Mouse (Mus musculus) left cerebral cortex, postnatal 25 days (tissue): ENCODE results near the gene Usp9y. TPM values are rescaled to one million over a fixed set of nuclear protein-coding genes. Genes with fewer than 3 reads are reported as not detected.

Source experiments
- DNase-seq, 2 experiments: peaks; one replicate each; pipeline ENCODE4 v3.0.0; 2022; ENCODE audit warnings: low spot score in 2 of 2, mixed read lengths in 1 of 2
- intact Hi-C: fragments of 180-260 bp; cut with DNase I; formaldehyde crosslinking; loops from one replicate; pipeline ENCODE4 v1.15.1; 2025
- total RNA-seq, 2 experiments: library from RNA; stranded (reverse); gene quantifications; 2 replicates each; pipeline ENCODE4 v1.2.3; 2021

Gene Usp9y
- total RNA-seq: not detected

- intact Hi-C loops: no loop called here
Observed at GRCm38 (mm10) chrY:1459682-1460081, at the start of gene Usp9y. TSS of gene Usp9y (minus strand) at chrY:1459782.

GRCm38 (mm10) chrY:1293708-1294107 lies 165.9 kb downstream of the Usp9y start:
- intact Hi-C loops: no loop called here
- no peak for DNase-seq

More at GRCm38 (mm10) chrY:1459682-1460081, at the start of gene Usp9y:
- no peak for DNase-seq

- intact Hi-C loops: no loop called here
- DNase-seq: peak in 1 of 2 experiments; percentile 90
Observed at GRCm38 (mm10) chrY:1286171-1286795, 173.3 kb downstream of the Usp9y start, which contains the start of gene Ddx3y. TSS of gene Ddx3y (minus strand) at chrY:1286629.

GRCm38 (mm10) chrY:1285735-1286134 lies 173.8 kb downstream of the Usp9y start:
- intact Hi-C loops: no loop called here
- peak in 1 of 2 experiments; percentile 7 for DNase-seq

Other genes starting within 250 kb of the Usp9y start
- gene Uty, start 214.0 kb downstream of the Usp9y start, total RNA-seq: 10 to 100 TPM in 1 of 2 experiments, not detected in 1; 26.2 TPM
- 10 to 100 TPM in 1 of 2 experiments, not detected in 1; 52.1 TPM for gene Ddx3y, start 173.2 kb downstream of the Usp9y start, total RNA-seq